Mouse (Mus musculus) CH12.LX (cell line): ENCODE measurements around the gene Nmur1. TPM values are rescaled to one million over a fixed set of nuclear protein-coding genes. Genes with fewer than 3 reads are reported as not detected.
A peak's percentile ranks its signal among the peaks of the same experiment; 100 is the strongest.

ENCODE experiments used
- DNase-seq: peaks from one replicate; pipeline ENCODE4 v3.0.0-alpha.2; 2013; ENCODE audit errors: extremely low read depth
- H3K27ac ChIP-seq: 2 replicates; pipeline ENCODE4 v1.5.1; 2012; ENCODE audit warnings: low read depth, mild to moderate bottlenecking, control low read depth, moderate library complexity; ENCODE audit not compliant: insufficient read depth
- H3K27me3 ChIP-seq: replicated peaks from 2 replicates; pipeline ENCODE3; 2012; ENCODE audit warnings: inconsistent platforms
- H3K36me3 ChIP-seq, 2 experiments: replicated peaks in 1 of 2; 2 replicates each; pipeline versions ENCODE3 to v1.6.1; 2012; ENCODE audit warnings: inconsistent platforms in 1 of 2, low read length in 1 of 2, mild to moderate bottlenecking in 1 of 2, mixed read lengths in 1 of 2, moderate library complexity in 1 of 2; ENCODE audit not compliant: control insufficient read depth in 1 of 2, insufficient read depth in 1 of 2
- H3K4me1 ChIP-seq, 2 experiments: 2 replicates each; pipeline ENCODE4 v1.6.1; 2012; ENCODE audit warnings: inconsistent platforms in 1 of 2, moderate library complexity in 1 of 2; ENCODE audit not compliant: insufficient read depth in 2 of 2, control insufficient read depth in 1 of 2
- H3K4me2 ChIP-seq: 2 replicates; pipeline ENCODE4 v1.6.1; 2012; ENCODE audit warnings: low read depth, mild to moderate bottlenecking, control low read depth; ENCODE audit not compliant: poor library complexity, insufficient read depth, severe bottlenecking
- H3K4me3 ChIP-seq, 3 experiments: fragments of 150-350 bp in 1 of 3; sonication (generic) in 1 of 3; replicated peaks in 1 of 3; 2 replicates each; pipeline versions ENCODE3 to v1.5.1; 2011 to 2012; ENCODE audit warnings: low read depth in 2 of 3, low read length in 2 of 3, mild to moderate bottlenecking in 2 of 3, moderate library complexity in 2 of 3, control low read depth in 1 of 3, improper control_type of control experiment in 1 of 3, inconsistent platforms in 1 of 3, mixed read lengths in 1 of 3; ENCODE audit not compliant: poor library complexity in 1 of 3
- H3K79me2 ChIP-seq: replicated peaks from 2 replicates; pipeline ENCODE4 v1.6.1; 2012; ENCODE audit warnings: mild to moderate bottlenecking, moderate library complexity; ENCODE audit not compliant: control insufficient read depth, poor library complexity, insufficient read depth, severe bottlenecking; ENCODE audit errors: extremely low read depth
- H3K9ac ChIP-seq: 2 replicates; pipeline ENCODE4 v1.6.1; 2012; ENCODE audit warnings: low read depth, mild to moderate bottlenecking, control low read depth, moderate library complexity; ENCODE audit not compliant: insufficient read depth
- H3K9me3 ChIP-seq: replicated peaks from 2 replicates; pipeline ENCODE3; 2012; ENCODE audit warnings: low read length, inconsistent platforms, mixed read lengths
- CHD2 ChIP-seq: IDR thresholded peaks from 2 replicates; pipeline ENCODE4 v1.6.1; 2011; ENCODE audit warnings: low read length, improper control_type of control experiment
- CTCF ChIP-seq, 2 experiments: IDR thresholded peaks in 1 of 2; conservative IDR thresholded peaks in 1 of 2; 2 replicates each; pipeline ENCODE4 v1.5.1; 2011 to 2012; ENCODE audit warnings: low read depth in 2 of 2, low read length in 2 of 2, improper control_type of control experiment in 1 of 2, inconsistent platforms in 1 of 2, mild to moderate bottlenecking in 1 of 2, moderate library complexity in 1 of 2
- JUND ChIP-seq: conservative IDR thresholded peaks from 2 replicates; pipeline ENCODE4 v1.6.1; 2011; ENCODE audit warnings: low read depth, low read length, improper control_type of control experiment
- MEF2A ChIP-seq: IDR thresholded peaks from 2 replicates; pipeline ENCODE4 v1.6.1; 2014; ENCODE audit warnings: low read depth, mild to moderate bottlenecking, inconsistent platforms, low read length, improper control_type of control experiment, borderline replicate concordance
- MYC ChIP-seq: IDR thresholded peaks from 2 replicates; pipeline ENCODE4 v1.6.1; 2011; ENCODE audit warnings: low read depth, mild to moderate bottlenecking, improper control_type of control experiment, low read length
- NELFE ChIP-seq: IDR thresholded peaks from 2 replicates; pipeline ENCODE4 v1.6.1; 2011; ENCODE audit warnings: low read depth, low read length, improper control_type of control experiment
- PAX5 ChIP-seq: IDR thresholded peaks from 2 replicates; pipeline ENCODE4 v1.6.1; 2012; ENCODE audit warnings: low read length, inconsistent platforms, mixed read lengths
- RAD21 ChIP-seq: IDR thresholded peaks from 2 replicates; pipeline ENCODE4 v1.6.1; 2011; ENCODE audit warnings: low read depth, mild to moderate bottlenecking, low read length, improper control_type of control experiment, moderate library complexity
- SMC3 ChIP-seq: IDR thresholded peaks from 2 replicates; pipeline ENCODE4 v1.6.1; 2011; ENCODE audit warnings: low read depth, low read length, improper control_type of control experiment
- UBTF ChIP-seq: IDR thresholded peaks from 2 replicates; pipeline ENCODE4 v1.6.1; 2012; ENCODE audit warnings: low read depth, mild to moderate bottlenecking, inconsistent platforms, low read length, improper control_type of control experiment, moderate library complexity
- USF1 ChIP-seq: IDR thresholded peaks from 2 replicates; pipeline ENCODE4 v1.6.1; 2014; ENCODE audit warnings: low read depth, mild to moderate bottlenecking, inconsistent platforms, low read length, improper control_type of control experiment
- ZKSCAN1 ChIP-seq: IDR thresholded peaks from 2 replicates; pipeline ENCODE4 v1.6.1; 2012; ENCODE audit warnings: low read depth, inconsistent platforms, low read length, improper control_type of control experiment, borderline replicate concordance
- ZNF384 ChIP-seq: IDR thresholded peaks from 2 replicates; pipeline ENCODE4 v1.6.1; 2012; ENCODE audit warnings: low read depth, low read length, improper control_type of control experiment, inconsistent platforms
- dilution Hi-C: fragments of 300-500 bp; cut with MboI; formaldehyde crosslinking; loops from 2 replicates; pipeline ENCODE4 v1.14.3; 2020; ENCODE audit warnings: low sequenced_read_pairs; ENCODE audit not compliant: extremely low pct_unique_long_range_greater_than_20kb, extremely low pct_ligation_motif_present
- in situ Hi-C: fragments of 300-500 bp; cut with MboI; formaldehyde crosslinking; loops from 3 replicates; pipeline ENCODE4 v1.14.3; 2019; ENCODE audit warnings: low sequenced_read_pairs, low pct_ligation_motif_present, low pct_unique_long_range_greater_than_20kb, mixed read lengths
- polyA plus RNA-seq: library from polyadenylated mRNA; unstranded; fragments of >175 nt; gene quantifications from 2 replicates; pipeline ENCODE4 v1.2.1, GENCODE M21; 2012; ENCODE audit warnings: low read depth; ENCODE audit not compliant: insufficient read length
- total RNA-seq, 2 experiments: library from RNA; depleted of rRNA; stranded (reverse); fragments of 300-350 nt in 1 of 2; fragments of >200 nt in 1 of 2; gene quantifications; 2 replicates each; pipeline ENCODE4 v1.2.3; 2012 to 2014

Nmur1 gene
- total and polyA plus RNA-seq, 3 experiments, result 0.16 TPM; not detected in 2

DNA sequence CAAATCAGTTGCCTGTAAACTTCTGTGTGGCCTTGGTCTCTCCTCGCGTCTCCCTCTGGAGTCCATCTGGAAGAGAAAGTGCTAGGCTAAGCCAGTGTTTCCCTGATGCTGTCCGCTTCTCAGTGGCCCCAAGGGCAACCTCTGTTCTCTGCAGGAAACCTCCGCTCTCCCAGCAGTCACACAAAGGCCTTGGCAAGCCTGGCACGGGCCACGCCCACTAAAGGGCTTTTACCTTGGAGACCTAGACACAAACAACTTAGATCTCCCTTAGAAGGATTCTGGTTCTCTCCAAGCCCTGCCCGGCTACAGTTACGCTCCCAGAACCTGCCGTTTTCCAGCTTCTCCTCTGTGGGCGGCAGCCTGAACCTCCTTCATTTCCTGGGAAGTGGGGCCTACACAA is 5.0 kb downstream of the Nmur1 start:
- H3K9me3 ChIP-seq, result no peaks in the 10 kb centered on the region
- H3K4me3 ChIP-seq, result no peak overlapping the region
- no peak overlapping the region for H3K4me2 ChIP-seq
- no peaks in the 10 kb centered on the region for H3K36me3 ChIP-seq
- in situ Hi-C loops, result no loop called here
- dilution Hi-C loops, result no loop called here
- no peak for TF ChIP-seq MEF2A
- no peak for TF ChIP-seq USF1
- no peak for TF ChIP-seq NELFE
- no peak for TF ChIP-seq ZKSCAN1
- TF ChIP-seq UBTF, result no peak
- TF ChIP-seq PAX5, result no peak
- no peak overlapping the region for H3K9ac ChIP-seq
- DNase-seq, result no peak
- no peaks in the 10 kb centered on the region for H3K27me3 ChIP-seq
- peaks cover 3 to 17% of the 10 kb centered on the region in 2 experiments; a peak in 3 of 4 replicates for H3K4me1 ChIP-seq
- H3K79me2 ChIP-seq, result no peaks in the 10 kb centered on the region
- no peak overlapping the region for H3K27ac ChIP-seq

DNA sequence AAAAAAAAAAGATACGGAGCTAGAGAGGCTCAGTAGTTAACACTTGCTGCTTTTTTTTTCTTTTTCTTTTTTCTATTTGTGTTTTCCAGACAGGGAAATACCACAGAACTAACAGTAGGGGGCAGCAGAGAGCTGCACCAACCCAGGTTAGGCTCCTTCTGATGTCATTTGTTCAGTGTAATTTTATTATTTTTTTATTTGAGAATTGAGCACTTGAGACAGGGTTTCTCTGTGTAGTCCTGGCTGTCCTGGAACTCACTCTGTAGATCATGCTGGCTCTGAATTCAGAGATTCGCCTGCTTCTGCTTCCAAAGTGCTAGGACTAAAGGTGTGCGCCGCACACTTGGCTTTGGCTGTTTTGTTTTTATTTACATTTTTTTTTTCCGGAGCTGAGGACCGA is 9.7 kb downstream of the Nmur1 start:
- Histone ChIP-seq H3K27me3 (no peaks in the 10 kb centered on the region), H3K4me2 (no peak overlapping the region), H3K79me2 (no peaks in the 10 kb centered on the region), H3K4me3 (no peak overlapping the region), H3K4me1 (peaks cover 8 to 20% of the 10 kb centered on the region in 2 experiments), H3K36me3 (no peaks in the 10 kb centered on the region), H3K9me3 (no peaks in the 10 kb centered on the region), H3K9ac (no peak overlapping the region), H3K27ac (no peak overlapping the region)
- in situ Hi-C loops (no loop called here), dilution Hi-C loops (no loop called here)
- peak; percentile 51 for DNase-seq
- no peak for TF ChIP-seq JUND
- no peak for TF ChIP-seq MYC
- TF ChIP-seq SMC3, result peak; percentile 61
- TF ChIP-seq RAD21, result peak; percentile 67
- TF ChIP-seq ZNF384, result peak; percentile 85
- peak; percentile 60 to 80 for TF ChIP-seq CTCF (conservative IDR thresholded peaks at IDR 0.05 in 1 of 2, IDR thresholded peaks at IDR 0.05 in 1 of 2; ENCODE audit: low read depth in 2 of 2, low read length in 2 of 2)

DNA sequence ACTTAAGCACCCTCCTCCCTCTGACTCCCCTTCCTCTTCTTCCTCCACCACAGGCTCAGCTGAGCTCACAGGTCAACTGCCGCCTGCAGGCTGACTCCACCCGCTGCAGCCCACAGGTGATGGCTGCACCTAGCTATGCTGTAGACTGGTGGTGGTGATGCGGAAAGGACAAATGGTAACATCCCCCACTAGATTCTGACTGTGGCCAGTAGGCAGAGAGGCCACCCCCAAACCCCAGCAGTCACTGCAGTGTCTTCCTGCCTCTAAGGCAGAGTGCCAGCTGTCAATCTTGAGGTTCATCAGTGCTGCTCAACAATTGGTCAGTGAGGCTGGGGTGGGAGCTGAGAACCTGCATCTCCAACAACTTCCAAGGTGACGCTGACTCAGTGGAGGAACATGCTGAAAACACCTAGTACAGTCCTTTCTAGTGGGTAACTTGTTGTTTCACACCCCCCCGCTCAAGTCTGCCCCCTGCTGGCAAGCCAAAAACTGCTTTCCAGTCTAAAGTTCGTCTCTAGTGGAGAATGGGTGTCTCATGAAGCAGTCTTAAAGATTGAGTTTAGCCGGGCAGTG is 10.3 kb downstream of the Nmur1 start:
- no peak overlapping the region for H3K27ac ChIP-seq
- H3K27me3 ChIP-seq, result no peaks in the 10 kb centered on the region
- no peak overlapping the region for H3K4me2 ChIP-seq
- H3K36me3 ChIP-seq, result no peaks in the 10 kb centered on the region
- TF ChIP-seq CTCF (conservative IDR thresholded peaks at IDR 0.05 in 1 of 2, IDR thresholded peaks at IDR 0.05 in 1 of 2; ENCODE audit: low read depth in 2 of 2, low read length in 2 of 2) (peak; percentile 28 to 60; a peak in 3 of 4 replicates), CHD2 (no peak)
- peak; percentile 39 for DNase-seq
- dilution Hi-C loops, result no loop called here
- no peaks in the 10 kb centered on the region for H3K9me3 ChIP-seq
- in situ Hi-C loops, result no loop called here
- H3K79me2 ChIP-seq, result no peaks in the 10 kb centered on the region
- peaks cover 8 to 20% of the 10 kb centered on the region in 2 experiments for H3K4me1 ChIP-seq
- H3K4me3 ChIP-seq, result no peak overlapping the region
- H3K9ac ChIP-seq, result no peak overlapping the region
